Mouse (Mus musculus): ENCODE measurements around the gene Tbc1d22b. TPM values are rescaled to one million over a fixed set of nuclear protein-coding genes. Genes with fewer than 3 reads are reported as not detected.
"Not testable (repeated sequence)": the region's sequence is repeated elsewhere in the genome, so short reads cannot be mapped to it uniquely, and the experiment has no call there.

The Tbc1d22b gene
- polyA plus RNA-seq, 1 experiment from 2014 or later, result 22.4 TPM

GRCm38 (mm10) chr17:29584306-29584705 lies 34.7 kb downstream of the Tbc1d22b start:
- Histone ChIP-seq H3K27ac (no peak overlapping the region), H3K27me3 (ENCODE audit: low read depth, poor library complexity, severe bottlenecking) (no peaks in the 10 kb centered on the region), H3K4me1 (peaks cover 7% of the 10 kb centered on the region), H3K36me3 (peaks cover 58% of the 10 kb centered on the region), H3K4me3 (no peak overlapping the region), H3K9me3 (replicated peaks) (no peaks in the 10 kb centered on the region)
- WGBS, result 87% methylated on average over 5 of the region's 5 CpGs
- no peak for DNase-seq (ENCODE audit: low spot score)

- 91% methylated on average over 3 of the region's 3 CpGs for WGBS
- H3K9me3 ChIP-seq (replicated peaks), result no peaks in the 10 kb centered on the region
- H3K4me1 ChIP-seq, result peaks cover 11% of the 10 kb centered on the region
- no peak overlapping the region for H3K27ac ChIP-seq
- no peak overlapping the region for H3K4me3 ChIP-seq
- H3K36me3 ChIP-seq, result peaks cover 54% of the 10 kb centered on the region
- H3K27me3 ChIP-seq (ENCODE audit: low read depth, poor library complexity, severe bottlenecking), result no peaks in the 10 kb centered on the region
- DNase-seq (ENCODE audit: low spot score), result no peak
Measured at GRCm38 (mm10) chr17:29584737-29585136, 35.2 kb downstream of the Tbc1d22b start.

GRCm38 (mm10) chr17:29585446-29585845 lies 35.9 kb downstream of the Tbc1d22b start:
- no peaks in the 10 kb centered on the region for H3K27me3 ChIP-seq (ENCODE audit: low read depth, poor library complexity, severe bottlenecking)
- 88% methylated on average over 6 of the region's 6 CpGs for WGBS
- peaks cover 12% of the 10 kb centered on the region for H3K4me1 ChIP-seq
- no peak for DNase-seq (ENCODE audit: low spot score)
- H3K4me3 ChIP-seq, result no peak overlapping the region
- no peaks in the 10 kb centered on the region for H3K9me3 ChIP-seq (replicated peaks)
- H3K27ac ChIP-seq, result no peak overlapping the region
- peaks cover 47% of the 10 kb centered on the region for H3K36me3 ChIP-seq

- H3K27me3 ChIP-seq (ENCODE audit: low read depth, poor library complexity, severe bottlenecking), result no peaks in the 10 kb centered on the region
- H3K4me3 ChIP-seq, result no peak overlapping the region
- 89% methylated on average over 9 of the region's 9 CpGs for WGBS
- H3K4me1 ChIP-seq, result peaks cover 12% of the 10 kb centered on the region
- H3K36me3 ChIP-seq, result peaks cover 33% of the 10 kb centered on the region
- no peak for DNase-seq (ENCODE audit: low spot score)
- no peak overlapping the region for H3K27ac ChIP-seq
- no peaks in the 10 kb centered on the region for H3K9me3 ChIP-seq (replicated peaks)
Measured at GRCm38 (mm10) chr17:29586921-29587320, 37.3 kb downstream of the Tbc1d22b start.

GRCm38 (mm10) chr17:29589221-29589898 lies 39.8 kb downstream of the Tbc1d22b start:
- Histone ChIP-seq H3K36me3 (peaks cover 31% of the 10 kb centered on the region), H3K9me3 (replicated peaks) (no peaks in the 10 kb centered on the region), H3K27ac (no peak overlapping the region), H3K4me3 (no peak overlapping the region), H3K4me1 (peaks cover 12% of the 10 kb centered on the region), H3K27me3 (ENCODE audit: low read depth, poor library complexity, severe bottlenecking) (no peaks in the 10 kb centered on the region)
- WGBS, result 71% methylated on average over 11 of the region's 11 CpGs
- no peak for DNase-seq (ENCODE audit: low spot score)

GRCm38 (mm10) chr17:29595891-29596770 lies 46.5 kb downstream of the Tbc1d22b start:
- DNase-seq (ENCODE audit: low spot score), result no peak
- Histone ChIP-seq H3K9me3 (replicated peaks) (no peaks in the 10 kb centered on the region), H3K27me3 (ENCODE audit: low read depth, poor library complexity, severe bottlenecking) (no peaks in the 10 kb centered on the region), H3K4me3 (no peak overlapping the region), H3K36me3 (peaks cover 79% of the 10 kb centered on the region), H3K27ac (no peak overlapping the region), H3K4me1 (no peaks in the 10 kb centered on the region)
- WGBS, result 83% methylated on average over 15 of the region's 15 CpGs

GRCm38 (mm10) chr17:29596771-29597132 lies 47.2 kb downstream of the Tbc1d22b start:
- Histone ChIP-seq H3K9me3 (replicated peaks) (no peaks in the 10 kb centered on the region), H3K27me3 (ENCODE audit: low read depth, poor library complexity, severe bottlenecking) (no peaks in the 10 kb centered on the region), H3K27ac (no peak overlapping the region), H3K36me3 (peaks cover 83% of the 10 kb centered on the region), H3K4me1 (no peaks in the 10 kb centered on the region), H3K4me3 (no peak overlapping the region)
- no peak for DNase-seq (ENCODE audit: low spot score)
- WGBS, result 93% methylated on average over 13 of the region's 13 CpGs

GRCm38 (mm10) chr17:29599051-29599450 lies 49.5 kb downstream of the Tbc1d22b start:
- Histone ChIP-seq H3K27me3 (ENCODE audit: low read depth, poor library complexity, severe bottlenecking) (no peaks in the 10 kb centered on the region), H3K9me3 (replicated peaks) (no peaks in the 10 kb centered on the region), H3K36me3 (peaks cover 88% of the 10 kb centered on the region), H3K4me3 (no peak overlapping the region), H3K4me1 (no peaks in the 10 kb centered on the region), H3K27ac (no peak overlapping the region)
- 94% methylated on average over 14 of the region's 14 CpGs for WGBS
- no peak for DNase-seq (ENCODE audit: low spot score)

- Histone ChIP-seq H3K4me1 (no peaks in the 10 kb centered on the region), H3K36me3 (peaks cover 86% of the 10 kb centered on the region), H3K4me3 (no peak overlapping the region), H3K9me3 (replicated peaks) (no peaks in the 10 kb centered on the region), H3K27ac (no peak overlapping the region), H3K27me3 (ENCODE audit: low read depth, poor library complexity, severe bottlenecking) (no peaks in the 10 kb centered on the region)
- 89% methylated on average over 8 of the region's 8 CpGs for WGBS
- DNase-seq (ENCODE audit: low spot score), result no peak
Measured at GRCm38 (mm10) chr17:29599537-29599936, 50.0 kb downstream of the Tbc1d22b start.

GRCm38 (mm10) chr17:29601391-29601790 lies 51.8 kb downstream of the Tbc1d22b start:
- H3K4me3 ChIP-seq, result no peak overlapping the region
- H3K36me3 ChIP-seq, result peaks cover 83% of the 10 kb centered on the region
- H3K9me3 ChIP-seq (replicated peaks), result no peaks in the 10 kb centered on the region
- 85% methylated on average over 4 of the region's 4 CpGs for WGBS
- H3K4me1 ChIP-seq, result 0 out of 2 replicates have a peak, but pooled peaks cover 5% of the 10 kb centered on the region
- no peaks in the 10 kb centered on the region for H3K27me3 ChIP-seq (ENCODE audit: low read depth, poor library complexity, severe bottlenecking)
- no peak overlapping the region for H3K27ac ChIP-seq
- no peak for DNase-seq (ENCODE audit: low spot score)

- peaks cover 66% of the 10 kb centered on the region for H3K36me3 ChIP-seq
- 35% methylated on average over 6 of the region's 6 CpGs for WGBS
- DNase-seq (ENCODE audit: low spot score), result peak; percentile 86
Measured at GRCm38 (mm10) chr17:29603283-29603682, 53.7 kb downstream of the Tbc1d22b start.

GRCm38 (mm10) chr17:29613453-29613852 lies 63.9 kb downstream of the Tbc1d22b start:
- whole genome bisulfite sequencing, result 88% methylated on average over 5 of the region's 5 CpGs
- DNase-seq (ENCODE audit: low spot score); H3K27me3 ChIP-seq (ENCODE audit: low read depth, poor library complexity, severe bottlenecking); H3K4me3 ChIP-seq; H3K27ac ChIP-seq; H3K9me3 ChIP-seq (replicated peaks): not testable (repeated sequence)
- H3K4me1 ChIP-seq, result peaks cover 24% of the 10 kb centered on the region
- H3K36me3 ChIP-seq, result peaks cover 21% of the 10 kb centered on the region

More at GRCm38 (mm10) chr17:29603283-29603682, 53.7 kb downstream of the Tbc1d22b start:
- Histone ChIP-seq H3K4me1 (0 out of 2 replicates have a peak, but pooled peaks cover 5% of the 10 kb centered on the region), H3K27ac (no peak overlapping the region), H3K27me3 (ENCODE audit: low read depth, poor library complexity, severe bottlenecking) (no peaks in the 10 kb centered on the region), H3K9me3 (replicated peaks) (no peaks in the 10 kb centered on the region), H3K4me3 (no peak overlapping the region)

Data from limb, embryonic 10.5 days (tissue).